Mouse (Mus musculus) right cerebral cortex, postnatal 4 days (tissue): Measurements from ENCODE around the gene Zbtb44.
A peak's percentile ranks its signal among the peaks of the same experiment; 100 is the strongest.
"Not testable (repeated sequence)": the region's sequence is repeated elsewhere in the genome, so short reads cannot be mapped to it uniquely, and the experiment has no call there.

Source experiments
- DNase-seq: peaks from one replicate; pipeline ENCODE4 v3.0.0-alpha.2; 2022

The Zbtb44 gene

DNA sequence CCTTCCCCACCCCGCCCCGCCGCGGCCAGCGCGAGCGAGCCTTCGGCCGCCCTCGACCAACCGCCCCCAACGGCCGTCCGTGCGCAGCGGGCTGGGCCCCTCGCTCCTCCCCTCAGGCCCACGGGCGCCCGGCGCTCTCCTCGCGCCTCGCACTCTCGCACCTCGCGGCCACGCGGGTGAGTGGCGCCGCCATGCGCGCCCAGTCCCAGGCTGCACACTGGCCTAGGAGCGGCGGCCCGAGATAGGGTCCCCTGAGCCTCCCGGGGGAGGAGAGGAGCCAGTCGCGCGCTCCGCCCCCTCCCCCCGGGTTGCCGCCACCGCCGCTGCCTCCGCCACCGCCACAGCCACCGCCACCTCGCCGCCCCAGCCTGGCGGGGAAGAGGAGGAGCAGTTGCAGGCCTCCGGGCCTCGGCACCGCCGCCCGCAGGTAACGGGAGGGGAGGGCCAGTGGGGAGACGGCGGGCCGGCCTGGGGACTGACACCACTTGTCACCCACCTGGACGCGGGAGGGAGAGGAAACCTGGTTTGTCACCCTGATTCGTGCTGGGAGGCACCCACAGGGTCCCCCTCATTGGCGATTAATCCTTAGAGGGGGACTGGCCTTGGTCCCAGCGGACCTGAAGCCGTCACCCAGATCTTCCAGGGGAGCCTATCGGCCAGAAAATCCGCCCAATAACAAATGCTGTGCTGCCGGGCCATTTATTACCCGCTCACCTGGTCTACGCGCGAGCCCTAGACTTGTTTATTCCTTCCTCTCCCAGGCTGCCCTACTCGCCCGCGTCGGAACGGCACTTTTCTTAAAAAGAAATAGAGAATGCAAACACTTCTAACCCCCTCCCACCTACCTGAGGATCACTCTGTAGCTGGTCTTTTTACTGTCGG, at the start of gene Zbtb44:
Gene Zbtb44 (plus strand): TSS at position 113 of the 882 bp plus-strand sequence.
- peak; percentile 69 for DNase-seq

DNA sequence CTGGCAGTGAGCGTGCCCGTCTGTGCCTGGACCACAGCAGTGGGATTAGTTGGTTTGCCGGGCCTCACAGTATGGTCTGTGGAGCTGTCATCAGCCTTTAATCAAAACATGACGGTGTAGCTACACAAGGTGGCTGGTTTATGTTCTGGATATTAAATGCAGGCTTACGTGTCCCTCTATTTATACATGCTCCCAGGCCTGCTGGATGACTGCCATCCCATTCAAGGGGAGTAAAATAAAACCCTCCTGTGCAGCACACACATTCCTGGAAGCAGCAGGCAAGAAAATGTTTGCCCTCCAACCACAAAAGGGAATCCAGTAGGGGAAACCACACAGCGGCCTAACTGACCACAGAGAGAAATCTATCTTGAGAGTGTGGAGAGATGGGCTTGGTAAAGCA, 44.7 kb upstream of the Zbtb44 start:
- no peak for DNase-seq

DNA sequence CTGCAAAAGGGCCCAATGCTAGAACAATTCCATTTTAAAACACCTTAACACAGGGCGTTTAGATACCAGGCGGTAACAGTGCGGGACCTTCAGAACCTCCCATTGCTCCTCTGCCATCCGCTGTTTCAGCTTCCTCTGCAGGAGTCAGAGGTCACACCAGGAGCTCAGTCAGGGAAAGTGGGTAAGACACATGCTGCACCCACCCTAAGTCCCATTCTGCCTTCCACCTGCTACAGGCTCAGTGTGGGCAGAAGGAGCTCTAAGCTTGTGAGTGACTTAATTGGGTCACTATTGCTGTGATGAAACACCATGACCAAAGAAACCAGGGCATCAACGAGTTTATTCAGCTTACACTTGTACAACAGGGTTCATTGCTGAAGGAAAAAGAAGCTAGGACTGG, 37.3 kb upstream of the Zbtb44 start:
- DNase-seq = no peak

DNA sequence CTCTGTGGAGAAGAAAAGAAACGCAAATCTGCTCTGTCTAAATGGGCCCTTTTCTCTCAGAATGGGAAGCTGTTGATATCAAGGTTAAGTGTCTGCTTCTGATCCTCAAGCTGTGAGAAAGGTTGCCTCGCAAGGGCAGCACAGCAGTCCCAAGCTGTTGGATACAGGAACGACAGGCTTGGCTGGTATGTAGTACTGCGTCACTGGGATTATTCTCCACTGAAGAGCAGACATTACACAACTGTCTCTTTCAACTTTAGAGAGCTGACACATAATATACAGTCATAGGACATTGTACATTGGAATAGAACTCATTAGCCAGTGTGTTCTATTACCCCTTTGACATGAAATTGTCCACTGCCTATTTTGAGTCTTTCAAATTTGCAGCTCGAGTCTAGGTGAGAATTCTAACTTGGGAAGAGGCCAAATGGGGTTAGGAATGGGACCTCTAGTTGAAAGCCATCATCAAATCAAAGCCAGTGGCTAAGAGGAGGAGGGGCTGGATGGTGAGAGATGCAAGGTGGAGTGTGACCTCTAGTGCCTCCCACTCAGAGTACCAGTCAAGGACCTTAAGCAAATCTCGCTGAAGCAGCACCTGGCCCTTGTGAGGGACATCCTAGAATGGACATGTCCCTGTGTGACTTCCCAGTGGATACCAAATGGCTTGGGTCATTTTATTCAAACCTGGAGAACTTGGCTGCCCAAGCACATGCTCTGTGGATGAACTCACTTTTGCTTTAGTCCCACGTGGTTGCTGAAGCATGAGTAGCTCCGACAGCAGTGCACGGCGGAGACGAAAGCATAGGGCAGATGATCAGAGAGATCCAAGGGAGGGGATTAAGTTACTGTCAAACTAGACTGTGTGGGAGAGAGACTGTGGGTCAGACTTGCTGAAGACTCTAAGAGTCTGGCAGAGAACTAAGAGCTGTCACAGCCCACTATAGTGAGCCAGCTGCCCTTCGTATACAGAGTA, 33.6 kb upstream of the Zbtb44 start:
- DNase-seq = no peak

DNA sequence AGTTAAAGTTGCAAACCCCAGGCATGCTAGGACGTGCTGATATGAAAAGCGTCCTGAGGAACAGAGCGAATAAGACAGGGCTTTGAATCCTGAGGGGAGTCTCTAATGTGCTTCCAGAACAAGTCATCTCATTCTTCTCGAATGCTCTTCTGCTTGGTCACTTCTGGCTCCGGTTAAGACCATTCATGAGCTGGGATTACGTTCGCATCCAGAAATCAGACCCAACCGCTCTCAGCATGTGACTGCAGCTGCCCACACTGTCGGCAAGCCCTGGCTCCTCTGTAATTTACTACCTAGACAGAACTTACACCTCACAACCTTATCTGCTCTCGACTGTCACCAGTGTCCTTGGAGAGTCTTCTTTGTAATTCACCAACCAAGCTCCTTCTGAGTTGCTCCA, 29.8 kb upstream of the Zbtb44 start:
- DNase-seq = no peak

DNA sequence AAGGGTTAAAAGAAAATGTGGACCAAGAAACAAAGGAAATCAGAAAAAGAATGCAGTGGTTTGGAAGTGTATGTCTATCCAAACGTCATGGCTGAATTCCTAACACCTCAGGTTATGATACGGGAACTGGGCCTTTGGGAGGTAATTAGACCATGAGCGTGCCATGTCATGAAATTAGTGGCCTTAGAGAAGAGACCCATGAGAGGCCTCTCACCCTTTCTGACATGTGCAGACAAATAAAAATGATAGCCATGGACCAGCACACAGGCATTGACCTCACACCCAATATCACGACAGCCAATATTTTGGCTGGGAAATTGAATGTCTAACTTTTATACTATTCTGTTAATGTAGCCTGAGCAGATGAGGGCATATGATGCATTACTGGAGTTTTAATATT, 27.9 kb upstream of the Zbtb44 start:
- no peak for DNase-seq

DNA sequence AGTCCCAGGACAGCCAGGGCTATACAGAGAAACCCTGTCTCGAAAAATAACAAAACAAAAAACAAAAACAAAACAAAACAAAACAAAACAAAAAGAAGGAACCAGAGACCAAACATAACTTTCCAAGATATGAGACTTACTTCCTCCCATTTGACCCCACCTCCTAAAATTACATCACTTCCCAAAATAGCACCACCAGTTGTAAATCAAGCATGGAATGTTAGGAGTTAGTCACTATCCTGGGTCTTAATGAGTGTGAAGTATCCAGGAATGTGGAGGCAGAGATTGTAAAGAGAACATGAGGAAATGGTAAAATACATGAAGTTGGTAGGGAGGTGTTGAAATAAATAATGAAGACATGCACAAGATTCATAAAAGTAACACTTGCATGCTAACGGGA, 21.1 kb upstream of the Zbtb44 start:
- DNase-seq = no peak

DNA sequence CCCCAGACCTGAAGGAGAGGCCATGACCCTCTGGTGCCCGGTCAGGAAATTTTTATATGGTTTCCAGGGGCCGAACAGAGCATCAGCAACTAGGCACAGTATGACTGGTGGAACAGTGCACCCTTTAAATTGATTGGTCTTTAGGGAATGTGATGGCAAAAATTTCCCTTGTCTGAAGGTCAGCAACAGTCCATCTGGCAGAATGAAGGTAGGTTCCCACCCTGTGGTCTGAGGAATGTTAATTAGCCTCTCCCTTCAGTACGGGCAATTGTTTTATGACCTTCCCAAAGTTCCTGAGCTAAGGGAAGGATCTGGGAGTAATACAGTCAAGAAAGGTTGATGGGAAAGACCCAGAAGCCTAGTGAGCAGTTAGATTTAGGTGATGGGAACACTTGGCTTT, 20.4 kb upstream of the Zbtb44 start:
- DNase-seq = no peak

DNA sequence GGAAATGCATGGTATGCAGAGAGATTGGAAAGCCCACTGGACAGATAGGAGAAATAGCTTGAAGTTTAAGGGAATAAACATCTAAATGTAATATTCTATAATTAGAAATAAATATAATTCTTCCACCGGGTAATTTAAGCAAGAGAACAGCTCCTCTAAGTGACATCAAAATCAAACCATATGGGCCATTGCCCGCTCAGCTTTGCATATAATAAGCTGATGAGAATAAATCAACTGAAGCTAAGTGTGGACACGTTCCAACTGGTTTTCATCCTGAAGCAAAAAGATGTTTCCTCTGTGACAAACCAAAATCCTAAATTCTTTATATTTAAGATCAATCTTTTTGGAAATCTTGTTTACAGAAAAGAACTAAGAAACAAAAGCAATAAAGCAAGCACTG, 19.7 kb upstream of the Zbtb44 start:
- no peak for DNase-seq

DNA sequence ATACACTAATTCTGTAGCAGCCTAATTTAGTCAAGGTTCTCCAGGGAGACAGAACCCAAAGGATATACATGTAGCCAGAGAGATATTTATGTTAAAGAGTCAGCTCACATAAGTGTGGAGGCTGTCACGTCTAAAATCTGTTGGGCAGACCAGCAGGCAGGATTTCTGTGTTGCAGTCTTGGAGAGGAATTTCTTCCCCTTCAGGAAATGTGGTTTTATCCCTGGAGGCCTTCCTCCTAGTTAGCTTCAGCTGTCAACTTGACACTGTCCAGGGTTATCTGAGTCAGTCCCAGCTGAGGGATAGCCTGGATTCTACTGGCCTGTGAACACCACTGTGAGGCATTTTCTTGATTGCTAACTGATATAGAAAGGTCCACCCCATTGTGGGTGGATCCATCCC, 18.9 kb upstream of the Zbtb44 start:
- DNase-seq = no peak

DNA sequence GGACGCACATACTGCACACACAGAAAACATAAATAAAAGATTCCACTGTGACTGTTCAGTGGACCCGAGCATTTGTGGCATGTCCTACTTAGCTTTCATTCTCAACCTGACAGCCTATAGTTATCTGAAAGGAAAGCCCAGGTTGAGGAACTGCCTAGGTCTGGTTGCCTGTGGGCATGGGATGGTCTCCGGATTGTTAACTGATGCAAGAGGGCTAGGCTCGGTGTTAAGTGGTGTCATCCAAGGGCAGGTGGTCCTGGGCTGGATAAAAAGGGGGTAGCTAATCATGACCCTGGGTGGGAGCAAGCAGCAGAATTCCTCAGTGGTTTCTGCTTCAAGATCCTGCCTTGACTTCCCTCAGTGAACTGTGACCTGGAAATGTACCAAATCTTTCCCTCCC, 17.8 kb upstream of the Zbtb44 start:
- no peak for DNase-seq

DNA sequence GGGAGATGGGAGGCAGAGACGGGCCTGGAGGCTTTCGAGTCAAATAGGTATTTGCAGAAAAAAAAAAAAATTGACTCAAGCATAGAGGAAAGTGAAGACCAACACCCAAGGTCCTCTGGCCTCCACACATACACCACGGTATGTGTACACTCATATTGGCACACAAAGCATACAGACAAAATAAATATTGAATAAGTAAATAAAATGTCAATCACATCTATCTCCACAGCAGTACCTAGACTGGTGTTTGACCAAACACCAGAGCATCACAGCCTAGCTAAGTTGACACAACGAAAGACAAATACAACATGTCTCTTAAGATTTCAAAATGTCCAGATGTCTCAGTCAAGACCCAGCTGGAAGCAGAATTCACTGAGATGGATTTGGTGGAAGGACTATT, 17.0 kb upstream of the Zbtb44 start:
- no peak for DNase-seq

DNA sequence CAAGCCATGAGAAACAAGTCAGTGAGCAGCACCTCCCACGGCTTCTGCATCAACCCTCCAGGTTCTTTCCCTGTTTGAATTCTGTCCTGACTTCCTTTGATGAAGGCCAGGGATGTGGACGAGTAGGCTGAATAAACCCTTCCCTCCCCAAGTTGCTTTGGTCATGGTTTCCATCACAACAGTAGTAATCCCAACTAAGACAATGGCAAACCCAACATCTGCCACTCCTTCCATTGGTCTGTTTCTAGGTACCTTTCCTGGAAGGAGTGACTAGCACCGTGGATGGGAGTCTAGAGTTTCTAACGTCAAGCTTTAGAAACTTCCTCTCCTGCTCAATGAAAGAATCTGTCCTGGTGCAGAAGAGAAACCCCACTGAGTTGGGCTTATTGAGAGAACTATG, 12.8 kb upstream of the Zbtb44 start:
- DNase-seq = no peak

DNA sequence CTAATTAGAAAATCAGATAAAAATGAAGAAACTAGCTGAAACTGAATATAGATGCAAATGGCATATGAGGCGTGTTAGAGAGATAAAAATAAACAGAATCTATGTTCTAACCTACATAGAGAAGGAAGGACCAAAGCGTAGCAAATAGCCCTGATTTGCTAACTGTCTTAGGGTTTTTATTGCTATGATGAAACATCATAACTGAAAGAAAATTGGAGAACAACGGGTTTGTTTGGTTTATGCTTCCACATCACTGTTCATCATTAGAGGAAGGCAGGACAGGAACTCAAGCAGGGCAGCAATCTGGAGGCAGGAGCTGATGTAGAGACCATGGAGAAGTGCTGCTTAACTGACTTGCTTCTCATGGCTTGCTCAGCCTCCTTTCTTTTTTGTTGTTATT, 12.3 kb upstream of the Zbtb44 start:
- DNase-seq = no peak

DNA sequence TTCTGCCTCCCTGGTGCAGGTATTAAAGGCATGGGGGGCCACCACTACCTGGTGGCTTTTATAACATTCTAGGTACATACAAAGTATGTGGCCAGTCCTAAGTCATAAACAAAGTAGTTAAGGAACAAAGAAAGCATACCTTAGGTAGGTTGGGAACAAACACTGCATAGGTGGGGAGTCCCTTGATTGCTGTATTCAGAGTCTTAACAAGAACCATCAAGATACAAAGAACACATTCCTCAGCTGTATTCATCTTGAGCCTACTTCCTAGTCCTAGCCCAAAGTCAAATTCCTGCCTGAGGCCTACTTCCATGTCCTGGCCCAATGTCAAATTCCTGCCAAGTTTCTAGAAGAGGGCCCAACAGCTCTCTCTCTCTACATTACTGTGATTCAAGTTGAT, 11.7 kb upstream of the Zbtb44 start:
- no peak for DNase-seq

DNA sequence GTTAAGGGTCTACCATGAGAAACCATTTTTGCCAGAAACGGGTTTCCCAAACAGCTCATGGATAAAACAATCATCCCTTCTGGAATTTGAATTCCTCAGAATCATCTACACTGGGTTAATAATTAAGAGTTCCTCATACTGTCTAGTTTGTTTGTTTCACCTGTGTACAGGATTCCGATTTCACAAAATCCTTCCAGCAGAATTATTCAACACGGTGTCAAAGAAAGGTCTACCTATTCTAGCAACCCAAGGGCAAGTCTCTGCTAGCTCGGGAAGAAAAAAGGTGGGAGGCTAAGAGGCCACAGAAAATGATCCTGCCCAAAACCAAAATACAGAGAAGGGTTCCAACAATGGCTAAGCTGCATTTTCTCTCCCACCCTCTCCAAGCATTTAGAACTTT, 2.2 kb upstream of the Zbtb44 start:
- no peak for DNase-seq

DNA sequence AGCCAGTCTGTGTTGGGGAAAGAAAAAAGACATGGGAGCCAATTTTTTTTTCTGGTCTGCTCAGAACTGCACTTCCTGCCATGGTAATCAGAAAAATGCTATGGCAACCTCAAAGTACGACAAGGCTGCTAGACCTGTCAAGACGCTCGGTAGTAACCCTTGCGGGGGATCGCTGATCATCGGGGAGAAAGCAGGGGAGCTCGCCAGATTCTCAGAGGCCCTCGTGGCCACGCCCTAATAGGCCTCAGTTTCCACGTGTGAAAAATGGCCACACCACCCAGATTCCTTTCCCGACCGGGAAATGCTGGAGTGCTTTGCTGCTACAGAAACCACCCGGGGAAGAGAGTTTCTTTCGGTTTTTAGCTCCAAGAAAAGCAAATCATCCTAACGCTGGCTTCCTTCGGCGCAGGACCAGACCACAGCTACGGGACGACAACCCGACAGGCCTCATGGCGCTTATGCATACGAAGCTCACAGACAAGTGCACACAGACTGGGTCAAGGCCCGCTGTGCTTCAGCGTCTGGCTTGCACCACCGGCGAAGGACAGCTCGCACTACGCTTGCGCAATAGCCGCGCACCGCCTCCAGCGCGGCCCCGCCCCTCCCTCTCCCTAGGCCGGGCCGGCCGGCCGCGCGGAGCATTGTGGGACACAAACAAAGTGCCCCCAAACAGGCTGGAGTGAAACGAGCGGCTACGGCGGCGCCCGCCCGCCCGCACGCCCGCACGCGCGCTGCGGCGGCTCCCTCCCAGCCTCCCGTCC, 513 bp upstream of the Zbtb44 start:
- peak; percentile 93 for DNase-seq

DNA sequence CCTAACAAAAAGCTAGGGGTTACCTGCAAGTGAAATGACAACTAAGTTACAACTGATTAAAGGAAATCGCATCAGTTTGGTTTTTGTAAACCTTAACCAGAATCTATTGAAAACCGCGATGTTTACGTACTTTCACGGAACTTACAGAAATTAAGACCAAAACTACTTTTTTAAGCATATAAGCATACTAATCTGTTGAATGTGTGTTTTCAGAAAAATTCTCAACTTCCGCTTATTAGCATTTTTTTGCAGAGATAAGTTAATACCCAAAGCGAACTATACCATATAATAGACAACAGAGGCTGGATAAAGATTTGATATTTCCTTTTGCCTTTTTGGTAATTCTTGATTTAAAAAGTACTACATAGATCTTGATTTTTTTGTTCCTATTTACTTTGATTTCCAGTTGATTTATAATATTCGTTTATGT, 985 bp downstream of the Zbtb44 start:
- no peak for DNase-seq

DNA sequence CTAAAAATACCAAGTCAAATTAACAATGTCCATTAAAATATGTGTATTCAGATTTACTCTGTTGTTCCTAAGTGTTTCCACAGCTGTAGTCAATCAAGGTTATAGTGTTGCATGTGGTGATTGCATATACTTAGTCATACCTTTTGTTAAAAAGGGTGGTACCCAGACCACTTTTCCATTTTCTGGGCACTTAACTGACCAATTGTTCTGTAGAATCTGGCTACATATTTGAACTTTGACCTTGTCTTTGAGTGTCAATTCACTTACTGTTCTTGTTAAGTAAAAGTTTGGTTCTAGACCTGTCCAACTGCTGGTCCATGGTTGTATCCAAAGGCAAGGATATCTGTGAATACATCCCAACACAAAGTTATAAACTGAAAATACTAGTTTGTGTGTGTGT, 2.1 kb downstream of the Zbtb44 start:
- no peak for DNase-seq

DNA sequence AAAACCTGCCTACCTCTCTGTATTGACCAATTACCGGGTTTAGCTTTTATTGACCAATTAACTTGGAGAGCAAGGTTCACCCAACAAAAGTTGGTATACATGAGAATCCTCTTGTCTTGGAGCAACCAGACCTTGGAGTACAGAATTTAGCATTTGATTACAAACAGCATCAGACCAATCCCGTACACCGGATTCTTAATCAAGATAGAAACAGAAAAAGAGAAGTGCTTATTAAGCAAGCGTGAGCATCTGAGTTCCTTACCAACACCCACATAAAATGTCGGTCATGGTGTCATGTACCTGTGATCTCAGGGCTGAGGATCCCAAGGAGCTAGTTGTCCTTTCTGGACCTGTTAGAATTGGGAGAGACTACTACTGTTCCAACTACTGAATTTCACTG, 19.8 kb downstream of the Zbtb44 start:
- DNase-seq = no peak

DNA sequence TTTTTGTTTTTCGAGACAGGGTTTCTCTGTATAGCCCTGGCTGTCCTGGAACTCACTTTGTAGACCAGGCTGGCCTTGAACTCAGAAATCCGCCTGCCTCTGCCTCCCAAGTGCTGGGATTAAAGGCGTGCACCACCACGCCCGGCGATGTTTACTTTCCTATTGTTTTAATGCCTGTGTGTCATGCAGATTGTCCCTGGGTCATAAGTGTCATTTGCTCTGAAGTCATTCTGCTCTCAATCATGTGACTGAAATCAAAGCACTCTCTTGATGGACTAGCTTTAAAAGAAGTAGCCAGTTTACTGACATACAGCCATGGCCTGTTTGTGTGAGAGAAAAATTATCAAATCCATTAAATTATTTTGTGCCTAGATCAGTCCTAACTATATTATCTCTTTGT, 21.1 kb downstream of the Zbtb44 start:
- not testable (repeated sequence) for DNase-seq

DNA sequence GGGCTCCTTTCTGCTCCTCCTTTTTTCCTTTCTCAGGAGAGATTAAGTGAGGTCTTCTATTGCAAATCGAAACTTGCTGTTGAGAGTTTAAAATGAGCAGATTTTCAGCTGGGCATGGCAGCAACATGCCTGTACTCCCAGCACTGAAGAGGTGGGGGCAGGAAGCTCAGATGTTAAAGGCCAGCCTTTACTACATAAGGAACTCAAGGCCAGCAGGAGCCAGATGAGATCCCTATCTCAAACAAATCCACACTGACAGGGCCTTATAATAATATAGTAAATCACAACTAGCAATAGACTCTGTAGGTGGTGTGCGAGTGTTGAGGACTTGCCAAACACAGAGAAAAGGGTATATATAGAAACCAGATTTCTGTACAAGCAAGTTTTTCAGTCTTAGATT, 28.3 kb downstream of the Zbtb44 start:
- no peak for DNase-seq

DNA sequence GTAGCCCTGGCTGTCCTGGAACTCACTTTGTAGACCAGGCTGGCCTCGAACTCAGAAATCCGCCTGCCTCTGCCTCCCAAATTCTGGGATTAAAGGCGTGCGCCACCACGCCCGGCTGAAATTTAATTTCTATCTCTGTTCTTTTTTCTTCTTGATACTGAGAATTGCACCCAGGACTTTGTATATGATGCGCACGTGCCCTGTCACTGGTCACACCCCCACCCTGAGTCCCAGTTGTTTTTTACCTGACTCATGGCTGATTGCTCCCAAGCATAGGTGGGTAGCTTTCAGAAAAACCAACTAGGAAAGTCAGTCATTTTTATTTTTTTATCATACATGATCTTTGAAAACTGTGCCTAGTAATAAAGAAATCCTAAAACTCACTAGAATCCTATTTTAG, 40.3 kb downstream of the Zbtb44 start:
- DNase-seq = no peak
